ENCODE assay signal across 9 mouse cellular contexts in genomic region chr11:76916539-76917229, GRCm38 (mm10). TPM values are rescaled to one million over a fixed set of nuclear protein-coding genes. Genes with fewer than 3 reads are reported as not detected.
DNase-seq lines count a peak whose midpoint lies in the region; ATAC-seq and TF ChIP-seq lines count a peak whose summit lies in the region.
"Had no signal": no experiment of that assay in that cellular context is flagged by ENCODE, and none has a peak within 500 bp of the region (broad histone marks: within the 10 kb centered on the region; RNA-seq: fewer than 3 reads in every experiment).

No protein-coding gene starts in this region.

- ATAC-seq in heart, embryonic 16.5 days (replicated peaks; ENCODE audit: extremely low read depth, insufficient read depth, low FRiP score), result peak; percentile 78
- peak; percentile 34 for ATAC-seq in G1E (ENCODE audit: extremely low read depth, insufficient number of reproducible peaks, low FRiP score, poor library complexity, severe bottlenecking)
- peak; percentile 66 for ATAC-seq in megakaryocyte progenitor cell, adult 5-6 weeks (replicated peaks; ENCODE audit: poor library complexity)

- TF ChIP-seq POLR2A in heart, adult 2 months (IDR thresholded peaks at IDR 0.05; ENCODE audit: insufficient read depth, low read depth, low read length), result no peak
- TF ChIP-seq POLR2A in embryonic fibroblast, embryonic 13.5 days (IDR thresholded peaks at IDR 0.05; ENCODE audit: low read depth, low read length), result no peak

- H3K4me3 ChIP-seq in heart, embryonic 16.5 days (ENCODE audit: low read length), result no peak overlapping the region
- no peak overlapping the region for H3K4me3 ChIP-seq in heart, adult 2 months
- no peak overlapping the region for H3K4me3 ChIP-seq in G1E (ENCODE audit: low read depth, low read length)
- H3K4me3 ChIP-seq in embryonic fibroblast, embryonic 13.5 days (ENCODE audit: insufficient read depth, low read length), result no peak overlapping the region

- H3K79me2 ChIP-seq in heart, adult 2 months (replicated peaks; ENCODE audit: control insufficient read depth, insufficient read depth, low read length), result no peaks in the 10 kb centered on the region

- intact Hi-C loops in heart, adult 2 months (cut with DNase I), result no loop called here

- no peak for TF ChIP-seq CTCF in heart, adult 2 months (IDR thresholded peaks at IDR 0.05)
- TF ChIP-seq CTCF in G1E (IDR thresholded peaks at IDR 0.05; ENCODE audit: low read depth, low read length), result no peak
- no peak for TF ChIP-seq CTCF in embryonic fibroblast, embryonic 13.5 days (IDR thresholded peaks at IDR 0.05; ENCODE audit: borderline replicate concordance, insufficient read depth, low read length)

- TF ChIP-seq EP300 in heart, adult 2 months (IDR thresholded peaks at IDR 0.05; ENCODE audit: insufficient read depth, low read depth, low read length), result no peak

- H3K36me3 ChIP-seq in heart, embryonic 16.5 days (ENCODE audit: control insufficient read depth, insufficient read depth), result no peaks in the 10 kb centered on the region
- no peaks in the 10 kb centered on the region for H3K36me3 ChIP-seq in heart, adult 2 months (ENCODE audit: control insufficient read depth, insufficient read depth, low read length)
- no peaks in the 10 kb centered on the region for H3K36me3 ChIP-seq in G1E (replicated peaks)

- H3K9me3 ChIP-seq in heart, embryonic 16.5 days (replicated peaks; ENCODE audit: control insufficient read depth, low read length), result no peaks in the 10 kb centered on the region
- no peaks in the 10 kb centered on the region for H3K9me3 ChIP-seq in G1E (replicated peaks)

- peak overlapping the region; percentile 24; the same call in 1 of the 2 replicates for H3K4me2 ChIP-seq in heart, embryonic 16.5 days (ENCODE audit: low read depth, low read length)

- no peak overlapping the region for H3K9ac ChIP-seq in heart, embryonic 16.5 days (ENCODE audit: low read length)
- no peak overlapping the region for H3K9ac ChIP-seq in heart, adult 2 months (ENCODE audit: low read depth, low read length)

- peaks cover 9% of the 10 kb centered on the region for H3K4me1 ChIP-seq in heart, embryonic 16.5 days (ENCODE audit: control insufficient read depth, insufficient read depth, low read length)
- H3K4me1 ChIP-seq in heart, adult 2 months (ENCODE audit: control insufficient read depth, insufficient read depth, low read length), result peaks cover 2% of the 10 kb centered on the region
- H3K4me1 ChIP-seq in G1E (ENCODE audit: insufficient read depth, low read depth, low read length), result peaks cover 4% of the 10 kb centered on the region
- H3K4me1 ChIP-seq in embryonic fibroblast, embryonic 13.5 days (ENCODE audit: control insufficient read depth, insufficient read depth, low read length), result peaks cover 4% of the 10 kb centered on the region

- no peak overlapping the region for H3K27ac ChIP-seq in heart, embryonic 16.5 days (ENCODE audit: low read length)
- H3K27ac ChIP-seq in heart, adult 2 months, result no peak overlapping the region
- H3K27ac ChIP-seq in embryonic fibroblast, embryonic 13.5 days (ENCODE audit: insufficient read depth, low read length), result peak overlapping the region; percentile 37; the same call in 1 of the 2 replicates

- WGBS in heart, embryonic 16.5 days, result 32% methylated on average over 13 of the region's 13 CpGs
- WGBS in heart, adult 2 months, result 25% methylated on average over 13 of the region's 13 CpGs

- no peak for DNase-seq in heart, adult 2 months
- no peak for DNase-seq in G1E (ENCODE audit: low spot score)
- no peak for DNase-seq in spleen, adult 18-20 months
- DNase-seq in urinary bladder, postnatal 10 days (ENCODE audit: low spot score), result no peak
- no peak for DNase-seq in layer of hippocampus, postnatal 14 days (ENCODE audit: low spot score in 2 of 2)

- H3K27me3 ChIP-seq in heart, embryonic 16.5 days (ENCODE audit: control insufficient read depth, insufficient read depth, low read length), result no peaks in the 10 kb centered on the region
- no peaks in the 10 kb centered on the region for H3K27me3 ChIP-seq in heart, adult 2 months (ENCODE audit: control insufficient read depth, insufficient read depth, low read length)
- H3K27me3 ChIP-seq in G1E (ENCODE audit: insufficient read depth, low read length), result peaks cover 45% of the 10 kb centered on the region

RNA-seq across cellular contexts. Expression of gene Blmh, which starts 7.9 kb away (rescaled TPM):
- 101 and 107 TPM in 2 replicates for polyA plus RNA-seq in heart, embryonic 16.5 days (2015; fragmentation: Nextera tagmentation; extraction: Ambion mirVana)
- 10 to 100 TPM; 27.6 to 32.7 TPM for total RNA-seq in heart, adult 2 months (2021)
- polyA plus RNA-seq in heart, adult 2 months (2012; rRNA removed), result 12.9 and 18.4 TPM in 2 replicates
- total RNA-seq in G1E (2014; fragmentation: Nextera tagmentation) (150 and 173 TPM in 2 replicates), G1E (2017) (304 and 320 TPM in 2 replicates)
- polyA plus RNA-seq in G1E (2012), result 22.7 and 23.4 TPM in 2 replicates
- polyA plus RNA-seq in embryonic fibroblast, embryonic 13.5 days (2011; ENCODE audit: insufficient read length, low read depth, missing spikeins), result 67.2 and 97.3 TPM in 2 replicates
- 63.5 and 71.3 TPM in 2 replicates for total RNA-seq in megakaryocyte progenitor cell, adult 5-6 weeks (2015)
- total RNA-seq in megakaryocyte progenitor cell, adult 5-6 weeks (2017), result 196 and 216 TPM in 2 replicates
- total RNA-seq in layer of hippocampus, postnatal 14 days (2021), result 10 to 100 TPM; 68.5 to 69.9 TPM

RNA-seq across cellular contexts. Expression of gene Tmigd1, which starts 14.7 kb away (rescaled TPM):
- polyA plus RNA-seq in heart, embryonic 16.5 days (2015; fragmentation: Nextera tagmentation; extraction: Ambion mirVana), result 0.21 and 2.7 TPM in 2 replicates
- total RNA-seq in heart, adult 2 months (2021), result under 1 TPM; 0.47 to 0.57 TPM
- 0.16 and 0.20 TPM in 2 replicates for polyA plus RNA-seq in heart, adult 2 months (2012; rRNA removed)
- total RNA-seq in G1E (2014; fragmentation: Nextera tagmentation) (not detected in 2 replicates), G1E (2017) (0.38 TPM in 1 of 2 replicates, not detected in the other)
- not detected in 2 replicates for polyA plus RNA-seq in G1E (2012)
- not detected in 2 replicates for polyA plus RNA-seq in embryonic fibroblast, embryonic 13.5 days (2011; ENCODE audit: insufficient read length, low read depth, missing spikeins)
- total RNA-seq in megakaryocyte progenitor cell, adult 5-6 weeks (2015), result not detected in 2 replicates
- not detected in 2 replicates for total RNA-seq in megakaryocyte progenitor cell, adult 5-6 weeks (2017)
- total RNA-seq in layer of hippocampus, postnatal 14 days (2021), result not detected
- total RNA-seq: left cerebral cortex, postnatal 25 days had no signal
